Mouse (Mus musculus) embryonic facial prominence, embryonic 11.5 days (tissue): Measurements from ENCODE around the gene Stat5b. TPM values are rescaled to one million over a fixed set of nuclear protein-coding genes. Genes with fewer than 3 reads are reported as not detected.
A peak's percentile ranks its signal among the peaks of the same experiment; 100 is the strongest.

Experiments
- ATAC-seq: fragments of 200-750 bp; cut with Nextera tagmentation; replicated peaks from 2 replicates; pipeline ENCODE4 v1.8.0; 2017; ENCODE audit warnings: low read depth; ENCODE audit not compliant: insufficient number of reproducible peaks, low FRiP score, low TSS enrichment
- DNase-seq: peaks from one replicate; pipeline ENCODE4 v3.0.0-alpha.2; 2015; ENCODE audit warnings: low spot score
- H3K27ac ChIP-seq: fragments of 300-500 bp; sonication (generic); replicated peaks from 2 replicates; pipeline ENCODE4 v1.5.1; 2014; ENCODE audit warnings: mild to moderate bottlenecking, low read depth, low read length, control low read depth
- H3K27me3 ChIP-seq: fragments of 300-500 bp; sonication (generic); 2 replicates; pipeline ENCODE4 v1.6.1; 2014; ENCODE audit warnings: mild to moderate bottlenecking, low read length, moderate library complexity, mixed read lengths; ENCODE audit not compliant: control insufficient read depth, insufficient read depth
- H3K36me3 ChIP-seq: fragments of 300-500 bp; sonication (generic); replicated peaks from 2 replicates; pipeline ENCODE4 v1.6.1; 2014; ENCODE audit warnings: low read depth, mild to moderate bottlenecking, low read length, moderate library complexity, mixed read lengths; ENCODE audit not compliant: control insufficient read depth, insufficient read depth
- H3K4me1 ChIP-seq: fragments of 300-500 bp; sonication (generic); 2 replicates; pipeline ENCODE4 v1.6.1; 2014; ENCODE audit warnings: low read length, mixed read lengths; ENCODE audit not compliant: control insufficient read depth, insufficient read depth
- H3K4me2 ChIP-seq: fragments of 300-500 bp; sonication (generic); 2 replicates; pipeline ENCODE4 v1.6.1; 2014; ENCODE audit warnings: low read depth, mild to moderate bottlenecking, control low read depth, low read length, moderate library complexity
- H3K4me3 ChIP-seq: fragments of 300-500 bp; sonication (generic); 2 replicates; pipeline ENCODE4 v1.5.1; 2014; ENCODE audit warnings: low read depth, low read length, control low read depth
- H3K9ac ChIP-seq: fragments of 300-500 bp; sonication (generic); replicated peaks from 2 replicates; pipeline ENCODE4 v1.6.1; 2014; ENCODE audit warnings: mild to moderate bottlenecking, control low read depth, low read length
- H3K9me3 ChIP-seq: fragments of 300-500 bp; sonication (generic); replicated peaks from 2 replicates; pipeline ENCODE4 v1.6.1; 2016; ENCODE audit warnings: mild to moderate bottlenecking, low read length, inconsistent platforms, mixed read lengths; ENCODE audit not compliant: control insufficient read depth
- WGBS: fragments of 180-500 bp; shearing (Covaris S2); extraction: QIAGEN DNeasy Blood & Tissue Kit; methylation state at CpG from one replicate; pipeline ENCODE4 v1.1.7; 2014; 5-methylcytosine and 5-hydroxymethylcytosine counted together
- polyA plus RNA-seq: library from polyadenylated mRNA; unstranded; fragments of >200 nt; fragmentation: Nextera tagmentation; extraction: Ambion mirVana; gene quantifications from 2 replicates; pipeline ENCODE4 v1.2.1, GENCODE M21; 2014

Stat5b gene
- polyA plus RNA-seq, 1 experiment from 2014 or later = 17.9 TPM

DNA sequence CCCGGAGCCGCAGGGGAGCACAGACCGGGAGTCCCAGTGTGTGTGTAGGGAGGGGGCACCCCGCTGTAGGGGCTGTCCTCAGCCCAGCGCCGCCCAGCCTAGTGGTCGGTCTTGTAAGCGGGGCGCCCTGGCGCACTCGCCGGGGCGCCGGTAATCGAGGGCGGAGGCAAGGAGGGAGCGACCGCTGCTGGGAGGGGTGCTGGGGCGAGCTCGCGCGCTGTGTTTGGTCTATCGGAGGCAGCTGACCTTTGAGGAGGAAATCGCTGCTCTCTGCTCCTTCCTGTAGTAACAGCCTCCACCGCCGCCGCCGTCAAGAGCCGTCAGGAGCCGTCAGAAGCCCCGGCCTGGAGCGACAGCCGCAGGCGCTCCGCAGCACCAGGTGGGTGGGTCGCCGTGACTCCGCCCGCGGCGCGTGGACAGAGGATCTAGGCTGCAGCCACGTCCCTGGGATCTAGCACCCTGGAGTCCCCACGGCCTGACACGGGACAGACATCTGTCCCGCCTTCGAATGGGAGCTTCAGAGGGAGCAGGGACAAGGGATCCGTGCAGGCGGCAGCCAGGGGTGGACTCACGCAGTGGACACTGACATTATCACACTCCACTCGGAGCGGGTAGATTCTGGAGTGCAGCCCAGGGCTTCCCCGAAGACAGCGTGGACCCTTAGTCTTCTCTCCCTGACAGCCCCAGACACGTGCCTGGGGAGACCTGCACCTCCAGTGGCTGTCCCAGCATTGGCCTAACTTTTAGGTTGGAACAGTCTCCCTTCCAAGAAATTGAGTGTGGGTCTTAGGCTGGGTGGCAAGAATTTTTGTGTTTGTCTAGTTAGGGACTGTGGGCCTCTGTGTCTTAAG, 9.9 kb upstream of the Stat5b start:
- no peaks in the 10 kb centered on the region; the same call in 1 of the 2 replicates for H3K4me1 ChIP-seq
- 0 out of 2 replicates have a peak overlapping the region, but pooled peaks have one; percentile 4 for H3K27ac ChIP-seq
- peak; percentile 71 for DNase-seq
- H3K27me3 ChIP-seq = peaks cover 14% of the 10 kb centered on the region
- WGBS = 2% methylated on average over 50 of the region's 55 CpGs
- ATAC-seq = peak; percentile 77
- H3K9ac ChIP-seq = peak overlapping the region; percentile 47
- peak overlapping the region; percentile 82 for H3K4me2 ChIP-seq
- H3K4me3 ChIP-seq = peak overlapping the region; percentile 50
- no peaks in the 10 kb centered on the region for H3K36me3 ChIP-seq
- H3K9me3 ChIP-seq = no peaks in the 10 kb centered on the region

- Histone ChIP-seq H3K27ac (no peak overlapping the region), H3K4me1 (no peaks in the 10 kb centered on the region; the same call in 1 of the 2 replicates), H3K4me2 (peak overlapping the region; percentile 82), H3K36me3 (no peaks in the 10 kb centered on the region), H3K9ac (no peak overlapping the region), H3K9me3 (no peaks in the 10 kb centered on the region), H3K27me3 (peaks cover 14% of the 10 kb centered on the region), H3K4me3 (peak overlapping the region; percentile 50; the same call in 1 of the 2 replicates)
- WGBS = 39% methylated on average over 6 of the region's 6 CpGs
- DNase-seq = no peak
- ATAC-seq = no peak
These were observed 9.1 kb upstream of the Stat5b start for GRCm38 (mm10) chr11:100859579-100860075.

DNA sequence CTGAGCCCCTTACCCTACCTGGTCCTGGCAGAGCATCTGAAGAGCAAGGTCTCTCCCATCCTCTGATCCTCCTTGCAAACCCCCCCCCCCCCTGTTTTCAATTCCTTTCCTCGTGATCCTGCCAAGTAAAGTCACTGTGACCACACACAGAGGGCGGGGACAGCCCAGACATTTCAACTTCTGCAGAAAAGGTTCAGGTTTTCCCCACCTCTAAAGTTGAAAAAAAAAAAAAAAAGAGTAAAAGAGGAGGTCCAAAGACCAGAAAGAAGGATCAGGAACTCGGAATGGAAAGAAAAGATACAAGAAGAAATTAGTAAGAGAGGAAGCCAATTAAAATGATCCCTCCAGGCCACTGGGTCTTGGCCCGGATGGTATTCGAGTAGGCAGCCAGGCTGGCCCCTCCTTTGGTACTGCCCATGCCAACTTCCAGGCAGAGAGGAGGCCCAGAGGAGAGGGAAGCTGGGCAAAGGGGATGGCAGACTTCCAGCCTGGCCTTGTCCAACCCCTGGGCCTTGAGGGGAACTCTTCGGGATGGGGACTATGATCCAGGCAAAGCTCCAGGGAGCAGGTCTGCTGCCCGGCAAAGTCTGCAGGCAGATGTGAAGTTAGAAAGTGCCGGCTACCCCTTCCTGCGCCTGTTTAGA, 8.5 kb upstream of the Stat5b start, which contains the start of gene Stat5a:
Gene Stat5a, plus strand, starts transcription at position 417 of the 644 bp plus-strand sequence.
- no peak for ATAC-seq

GRCm38 (mm10) chr11:100857960-100858359, 7.4 kb upstream of the Stat5b start:
- no peak overlapping the region for H3K9ac ChIP-seq
- ATAC-seq = no peak
- no peaks in the 10 kb centered on the region for H3K9me3 ChIP-seq
- no peaks in the 10 kb centered on the region for H3K36me3 ChIP-seq
- no peak for DNase-seq
- no peak overlapping the region for H3K4me2 ChIP-seq
- H3K4me1 ChIP-seq = no peaks in the 10 kb centered on the region; the same call in 1 of the 2 replicates
- H3K27me3 ChIP-seq = peaks cover 14% of the 10 kb centered on the region
- no peak overlapping the region for H3K4me3 ChIP-seq
- WGBS = 74% methylated on average over 6 of the region's 6 CpGs
- no peak overlapping the region for H3K27ac ChIP-seq

More for the DNA sequence above, 8.5 kb upstream of the Stat5b start, which contains the start of gene Stat5a:
- H3K4me2 ChIP-seq = peak within 1 kb of the TSS; percentile 82
- no peak for DNase-seq
- no peaks in the 10 kb centered on the region; the same call in 1 of the 2 replicates for H3K4me1 ChIP-seq
- H3K27ac ChIP-seq = 0 out of 2 replicates have a peak within 1 kb of the TSS, but pooled peaks have one; percentile 4
- 63% methylated on average over 9 of the region's 9 CpGs for WGBS
- H3K4me3 ChIP-seq = peak within 1 kb of the TSS; percentile 50
- H3K9me3 ChIP-seq = no peaks in the 10 kb centered on the region
- no peaks in the 10 kb centered on the region for H3K36me3 ChIP-seq
- H3K27me3 ChIP-seq = peaks cover 14% of the 10 kb centered on the region
- H3K9ac ChIP-seq = peak within 1 kb of the TSS; percentile 47

GRCm38 (mm10) chr11:100855178-100855577, 4.7 kb upstream of the Stat5b start:
- no peaks in the 10 kb centered on the region for H3K36me3 ChIP-seq
- H3K9me3 ChIP-seq = no peaks in the 10 kb centered on the region
- H3K4me1 ChIP-seq = no peaks in the 10 kb centered on the region; the same call in 1 of the 2 replicates
- peaks cover 4% of the 10 kb centered on the region; the same call in 1 of the 2 replicates for H3K27me3 ChIP-seq
- DNase-seq (no peak), ATAC-seq (no peak)
- no peak overlapping the region for H3K27ac ChIP-seq
- no peak overlapping the region for H3K4me2 ChIP-seq
- H3K9ac ChIP-seq = no peak overlapping the region
- H3K4me3 ChIP-seq = no peak overlapping the region
- WGBS = 83% methylated on average over 4 of the region's 4 CpGs

GRCm38 (mm10) chr11:100854268-100854667, 3.7 kb upstream of the Stat5b start:
- ATAC-seq = no peak
- Histone ChIP-seq H3K27ac (no peak overlapping the region), H3K9ac (no peak overlapping the region), H3K9me3 (no peaks in the 10 kb centered on the region), H3K4me2 (no peak overlapping the region), H3K4me1 (no peaks in the 10 kb centered on the region; the same call in 1 of the 2 replicates), H3K27me3 (0 out of 2 replicates have a peak, but pooled peaks cover 1% of the 10 kb centered on the region), H3K4me3 (no peak overlapping the region), H3K36me3 (no peaks in the 10 kb centered on the region)
- DNase-seq = no peak
- WGBS = 59% methylated on average over 4 of the region's 4 CpGs

DNA sequence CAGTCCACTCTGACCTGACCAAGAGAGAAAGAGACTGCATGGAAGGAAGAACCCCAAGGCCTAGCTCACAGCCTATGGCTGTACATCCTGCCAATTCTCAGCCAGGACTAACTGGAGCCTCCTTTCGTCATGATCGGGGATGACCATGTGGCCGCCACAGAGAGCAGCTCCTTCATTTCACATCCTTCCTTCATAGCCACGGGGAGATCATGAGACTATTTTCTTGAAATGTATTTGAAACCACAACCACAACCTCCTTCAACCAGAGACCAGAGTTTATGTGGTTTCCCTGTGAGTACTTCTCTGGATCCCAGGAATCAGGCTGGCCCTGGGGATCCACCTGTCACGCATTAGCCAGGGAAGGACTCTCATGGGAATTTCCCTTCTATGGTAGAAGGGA, 2.5 kb upstream of the Stat5b start:
- DNase-seq (no peak), ATAC-seq (no peak)
- 80% methylated on average over 5 of the region's 5 CpGs for WGBS
- H3K27me3 ChIP-seq = no peaks in the 10 kb centered on the region
- no peak overlapping the region for H3K4me3 ChIP-seq
- no peak overlapping the region for H3K27ac ChIP-seq
- no peaks in the 10 kb centered on the region; the same call in 1 of the 2 replicates for H3K4me1 ChIP-seq
- H3K9me3 ChIP-seq = no peaks in the 10 kb centered on the region
- H3K9ac ChIP-seq = no peak overlapping the region
- no peaks in the 10 kb centered on the region for H3K36me3 ChIP-seq
- no peak overlapping the region for H3K4me2 ChIP-seq
